Mouse (Mus musculus): ENCODE results near the gene Spin4. TPM values are rescaled to one million over a fixed set of nuclear protein-coding genes. Genes with fewer than 3 reads are reported as not detected.

Gene Spin4
- 0.03 and 0.05 TPM in 2 replicates for polyA plus RNA-seq (2012; rRNA removed)

DNA sequence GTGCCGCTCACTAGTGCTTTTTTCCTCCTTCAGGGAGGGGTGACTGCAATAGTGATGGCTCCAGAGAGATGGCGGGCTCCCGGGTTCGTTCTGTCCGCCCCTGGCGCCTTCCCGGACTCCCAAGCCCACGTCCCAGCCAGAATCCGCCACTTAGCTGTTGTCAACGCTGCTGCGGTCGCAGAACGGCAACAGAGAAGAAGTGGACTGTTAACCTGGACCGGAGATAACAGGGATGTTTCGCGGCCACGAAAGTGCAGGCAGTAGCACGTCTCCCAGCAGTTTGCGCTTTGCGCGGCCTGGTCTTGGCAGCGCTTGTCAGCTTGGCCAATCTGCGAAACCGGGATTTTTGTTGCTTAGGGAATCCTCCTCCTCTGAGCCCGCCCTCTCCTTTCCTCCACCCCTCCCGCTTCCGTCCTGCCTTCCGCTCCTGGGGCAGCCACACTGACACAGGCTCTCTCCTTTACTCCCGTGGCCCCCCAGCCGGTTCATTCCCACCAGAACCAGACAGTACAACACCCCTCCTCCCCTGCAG is at the start of gene Spin4:
Gene Spin4 (minus strand): TSS at position 322 of the 532 bp plus-strand sequence.
- peak within 1 kb of the TSS; percentile 72 for H3K4me3 ChIP-seq (ENCODE audit: low read depth, low read length)
- H3K36me3 ChIP-seq (ENCODE audit: control insufficient read depth, insufficient read depth, low read length): no peaks in the 10 kb centered on the region
- peak within 1 kb of the TSS; percentile 32; the same call in 1 of the 2 replicates for H3K27ac ChIP-seq (ENCODE audit: insufficient read depth, low read depth, low read length)
- no peaks in the 10 kb centered on the region for H3K27me3 ChIP-seq (ENCODE audit: control insufficient read depth, insufficient read depth, low read length)
- H3K4me1 ChIP-seq (ENCODE audit: control insufficient read depth, insufficient read depth, insufficient read length, low read length): peaks cover 6% of the 10 kb centered on the region; the same call in 1 of the 2 replicates
- WGBS: 11% methylated on average over 30 of the region's 30 CpGs
- TF ChIP-seq POLR2A (IDR thresholded peaks at IDR 0.05; ENCODE audit: low read depth, low read length) (peak; percentile 30; the same call in 1 of the 2 replicates), CTCF (IDR thresholded peaks at IDR 0.05; ENCODE audit: extremely low read depth, insufficient read length, insufficient replicate concordance, low read depth, low read length) (no peak)

GRCm38 (mm10) chrX:95027907-95028306 is 1.4 kb upstream of the Spin4 start:
- H3K4me1 ChIP-seq (ENCODE audit: control insufficient read depth, insufficient read depth, insufficient read length, low read length): peaks cover 6% of the 10 kb centered on the region; the same call in 1 of the 2 replicates
- no peak overlapping the region for H3K27ac ChIP-seq (ENCODE audit: insufficient read depth, low read depth, low read length)
- H3K36me3 ChIP-seq (ENCODE audit: control insufficient read depth, insufficient read depth, low read length): no peaks in the 10 kb centered on the region
- no peaks in the 10 kb centered on the region for H3K27me3 ChIP-seq (ENCODE audit: control insufficient read depth, insufficient read depth, low read length)
- no peak overlapping the region for H3K4me3 ChIP-seq (ENCODE audit: low read depth, low read length)
- WGBS: 52% methylated on average over 5 of the region's 5 CpGs
- TF ChIP-seq POLR2A (IDR thresholded peaks at IDR 0.05; ENCODE audit: low read depth, low read length) (no peak), CTCF (IDR thresholded peaks at IDR 0.05; ENCODE audit: extremely low read depth, insufficient read length, insufficient replicate concordance, low read depth, low read length) (no peak)

- peak overlapping the region; percentile 72 for H3K4me3 ChIP-seq (ENCODE audit: low read depth, low read length)
- peak overlapping the region; percentile 32; the same call in 1 of the 2 replicates for H3K27ac ChIP-seq (ENCODE audit: insufficient read depth, low read depth, low read length)
- 9% methylated on average over 23 of the region's 23 CpGs for WGBS
- peaks cover 6% of the 10 kb centered on the region; the same call in 1 of the 2 replicates for H3K4me1 ChIP-seq (ENCODE audit: control insufficient read depth, insufficient read depth, insufficient read length, low read length)
- TF ChIP-seq POLR2A (IDR thresholded peaks at IDR 0.05; ENCODE audit: low read depth, low read length): no peak
- TF ChIP-seq CTCF (IDR thresholded peaks at IDR 0.05; ENCODE audit: extremely low read depth, insufficient read length, insufficient replicate concordance, low read depth, low read length): no peak
- no peaks in the 10 kb centered on the region for H3K27me3 ChIP-seq (ENCODE audit: control insufficient read depth, insufficient read depth, low read length)
- no peaks in the 10 kb centered on the region for H3K36me3 ChIP-seq (ENCODE audit: control insufficient read depth, insufficient read depth, low read length)
Observed at GRCm38 (mm10) chrX:95025779-95026360, 612 bp downstream of the Spin4 start.

DNA sequence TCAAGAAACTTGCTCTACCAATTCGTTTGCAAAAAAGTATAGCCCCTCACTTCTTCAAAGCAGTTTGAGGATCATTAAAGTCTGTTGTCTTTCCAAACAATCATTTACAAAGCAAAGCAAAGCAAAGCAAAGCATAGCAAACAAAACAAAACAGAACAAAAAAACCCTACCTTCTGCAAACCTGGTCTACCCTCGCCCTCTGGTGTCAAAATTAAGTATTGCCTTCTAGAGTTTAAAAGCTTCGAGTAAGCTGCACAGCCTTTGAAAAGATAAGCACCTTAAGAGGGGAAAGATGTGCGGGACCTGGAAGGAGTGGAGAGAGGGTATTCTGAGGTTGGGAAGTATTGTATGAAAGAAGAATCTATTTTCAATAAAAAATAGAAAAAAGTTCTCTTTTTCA is 14.4 kb downstream of the Spin4 start:
- TF ChIP-seq CTCF (IDR thresholded peaks at IDR 0.05; ENCODE audit: extremely low read depth, insufficient read length, insufficient replicate concordance, low read depth, low read length): no peak

DNA sequence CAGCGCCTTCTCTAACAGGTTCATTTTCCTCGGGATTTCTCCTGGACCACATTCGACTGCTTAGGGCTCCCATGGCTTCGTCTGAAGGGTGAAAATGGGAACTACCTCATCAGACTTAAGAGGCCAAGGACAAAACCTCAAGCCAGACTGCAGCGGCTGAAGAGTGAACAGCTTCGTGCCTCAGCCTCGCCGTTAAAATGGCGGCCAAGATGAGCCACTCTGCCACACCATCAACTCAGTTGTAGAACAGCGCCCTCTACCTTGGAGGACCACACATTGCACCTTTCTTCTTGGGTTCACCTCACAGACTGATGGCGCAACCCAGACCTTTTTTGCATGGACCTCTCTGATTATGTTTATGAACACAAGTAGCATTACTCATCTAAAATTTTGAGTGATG is 27.6 kb downstream of the Spin4 start:
- WGBS: 92% methylated on average over 11 of the region's 11 CpGs
- no peak for TF ChIP-seq POLR2A (IDR thresholded peaks at IDR 0.05; ENCODE audit: low read depth, low read length)
- TF ChIP-seq CTCF (IDR thresholded peaks at IDR 0.05; ENCODE audit: extremely low read depth, insufficient read length, insufficient replicate concordance, low read depth, low read length): no peak

More for the DNA sequence above, 14.4 kb downstream of the Spin4 start:
- no peaks in the 10 kb centered on the region for H3K36me3 ChIP-seq (ENCODE audit: control insufficient read depth, insufficient read depth, low read length)
- no peaks in the 10 kb centered on the region for H3K4me1 ChIP-seq (ENCODE audit: control insufficient read depth, insufficient read depth, insufficient read length, low read length)
- no peaks in the 10 kb centered on the region for H3K27me3 ChIP-seq (ENCODE audit: control insufficient read depth, insufficient read depth, low read length)
- no peak overlapping the region for H3K4me3 ChIP-seq (ENCODE audit: low read depth, low read length)
- 17% methylated on average over 4 of the region's 4 CpGs for WGBS
- H3K27ac ChIP-seq (ENCODE audit: insufficient read depth, low read depth, low read length): no peak overlapping the region

GRCm38 (mm10) chrX:94994113-94994512 is 32.4 kb downstream of the Spin4 start:
- Histone ChIP-seq H3K27ac (ENCODE audit: insufficient read depth, low read depth, low read length) (no peak overlapping the region), H3K4me1 (ENCODE audit: control insufficient read depth, insufficient read depth, insufficient read length, low read length) (peaks cover 2% of the 10 kb centered on the region; the same call in 1 of the 2 replicates), H3K4me3 (ENCODE audit: low read depth, low read length) (no peak overlapping the region), H3K27me3 (ENCODE audit: control insufficient read depth, insufficient read depth, low read length) (no peaks in the 10 kb centered on the region), H3K36me3 (ENCODE audit: control insufficient read depth, insufficient read depth, low read length) (no peaks in the 10 kb centered on the region)
- 62% methylated on average over 3 of the region's 3 CpGs for WGBS
- TF ChIP-seq CTCF (IDR thresholded peaks at IDR 0.05; ENCODE audit: extremely low read depth, insufficient read length, insufficient replicate concordance, low read depth, low read length): no peak
- TF ChIP-seq POLR2A (IDR thresholded peaks at IDR 0.05; ENCODE audit: low read depth, low read length): no peak

More for the DNA sequence above, 27.6 kb downstream of the Spin4 start:
- H3K27me3 ChIP-seq (ENCODE audit: control insufficient read depth, insufficient read depth, low read length): no peaks in the 10 kb centered on the region
- no peak overlapping the region for H3K27ac ChIP-seq (ENCODE audit: insufficient read depth, low read depth, low read length)
- H3K4me3 ChIP-seq (ENCODE audit: low read depth, low read length): no peak overlapping the region
- no peaks in the 10 kb centered on the region for H3K36me3 ChIP-seq (ENCODE audit: control insufficient read depth, insufficient read depth, low read length)
- no peaks in the 10 kb centered on the region for H3K4me1 ChIP-seq (ENCODE audit: control insufficient read depth, insufficient read depth, insufficient read length, low read length)

- H3K27me3 ChIP-seq (ENCODE audit: control insufficient read depth, insufficient read depth, low read length): no peaks in the 10 kb centered on the region
- WGBS: 46% methylated on average over 2 of the region's 2 CpGs
- peaks cover 2% of the 10 kb centered on the region; the same call in 1 of the 2 replicates for H3K4me1 ChIP-seq (ENCODE audit: control insufficient read depth, insufficient read depth, insufficient read length, low read length)
- H3K4me3 ChIP-seq (ENCODE audit: low read depth, low read length): no peak overlapping the region
- no peak overlapping the region for H3K27ac ChIP-seq (ENCODE audit: insufficient read depth, low read depth, low read length)
- no peaks in the 10 kb centered on the region for H3K36me3 ChIP-seq (ENCODE audit: control insufficient read depth, insufficient read depth, low read length)
- no peak for TF ChIP-seq POLR2A (IDR thresholded peaks at IDR 0.05; ENCODE audit: low read depth, low read length)
- TF ChIP-seq CTCF (IDR thresholded peaks at IDR 0.05; ENCODE audit: extremely low read depth, insufficient read length, insufficient replicate concordance, low read depth, low read length): no peak
Observed at GRCm38 (mm10) chrX:94990903-94991302, 35.6 kb downstream of the Spin4 start.

All from small intestine, adult 2 months (tissue).